Mouse (Mus musculus) kidney, adult 18-20 months (tissue): ENCODE results near the gene Cenpj.

Source experiments
- DNase-seq: peaks from one replicate; pipeline ENCODE4 v3.0.0; 2021

Cenpj gene

DNA sequence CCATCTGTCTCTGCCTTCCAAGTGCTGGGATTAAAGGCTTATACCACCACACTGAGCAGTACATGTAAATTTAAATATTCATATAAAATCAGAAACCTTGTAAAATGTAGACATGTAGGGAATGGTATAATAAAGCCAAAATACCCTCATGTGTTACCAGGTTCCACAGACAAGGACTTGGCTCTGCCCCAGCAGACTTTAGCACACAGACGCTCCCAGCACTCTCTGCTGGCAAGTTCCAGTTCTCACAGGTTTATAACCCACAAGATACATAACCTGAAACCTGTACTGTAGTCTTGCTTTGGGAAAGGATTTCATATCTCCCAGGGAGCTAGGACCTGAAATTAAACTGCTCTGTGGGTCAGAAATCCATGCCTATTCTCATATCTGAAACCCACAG is 30.3 kb downstream of the Cenpj start:
- DNase-seq: no peak

GRCm38 (mm10) chr14:56530788-56531187 is 44.4 kb downstream of the Cenpj start:
- no peak for DNase-seq

GRCm38 (mm10) chr14:56514775-56515174 is 60.5 kb downstream of the Cenpj start:
- no peak for DNase-seq

DNA sequence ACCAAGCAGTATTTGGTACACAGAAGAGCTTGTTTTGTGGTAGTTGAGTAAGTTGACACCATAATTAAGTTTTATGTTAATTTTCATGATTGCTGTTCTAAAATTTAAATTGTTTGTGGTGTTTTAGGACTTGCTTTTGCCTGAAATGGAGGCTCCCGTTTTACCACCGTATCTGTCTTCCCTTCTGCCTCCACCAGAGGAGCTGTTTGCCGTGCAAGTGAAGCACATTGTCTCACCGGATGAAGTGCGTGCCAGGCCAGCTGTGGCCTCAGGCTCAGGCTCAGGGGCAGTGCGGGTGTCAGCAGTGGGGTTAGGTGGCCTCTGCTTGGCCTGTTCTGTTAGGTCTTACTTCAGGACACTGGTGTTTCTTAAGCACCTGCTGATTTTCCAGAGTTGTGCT is 63.1 kb downstream of the Cenpj start:
- no peak for DNase-seq

- DNase-seq: no peak
Observed at GRCm38 (mm10) chr14:56506743-56507142, 68.5 kb downstream of the Cenpj start.

DNA sequence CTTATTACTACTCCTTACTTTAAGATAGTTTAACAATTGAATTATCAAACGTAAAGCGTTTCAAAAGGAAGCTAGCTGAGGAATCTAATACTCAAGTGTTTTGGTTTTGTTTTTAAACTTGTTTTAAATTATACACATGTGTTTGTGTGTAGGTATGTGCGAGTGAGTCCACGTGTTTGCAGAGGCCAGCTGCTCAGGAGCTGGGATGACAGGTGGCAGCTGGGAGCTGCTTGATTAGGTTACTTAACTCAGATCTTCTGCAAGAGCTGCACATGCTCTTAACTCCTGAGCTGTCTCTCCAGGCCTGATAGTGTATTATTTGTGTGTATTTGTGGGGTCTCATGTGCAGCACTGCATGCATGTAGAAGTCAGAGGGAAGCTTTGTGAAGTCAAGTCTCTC is 72.8 kb downstream of the Cenpj start:
- DNase-seq: no peak

- DNase-seq: no peak
Observed at GRCm38 (mm10) chr14:56489806-56490205, 85.4 kb downstream of the Cenpj start.
